Mouse (Mus musculus) spleen, postnatal 4 days (tissue): ENCODE results near the gene 1700056E22Rik.

ENCODE experiments used
- DNase-seq, 2 experiments: peaks; one replicate each; pipeline ENCODE4 v3.0.0; 2022; ENCODE audit warnings: low spot score in 2 of 2

1700056E22Rik gene

DNA sequence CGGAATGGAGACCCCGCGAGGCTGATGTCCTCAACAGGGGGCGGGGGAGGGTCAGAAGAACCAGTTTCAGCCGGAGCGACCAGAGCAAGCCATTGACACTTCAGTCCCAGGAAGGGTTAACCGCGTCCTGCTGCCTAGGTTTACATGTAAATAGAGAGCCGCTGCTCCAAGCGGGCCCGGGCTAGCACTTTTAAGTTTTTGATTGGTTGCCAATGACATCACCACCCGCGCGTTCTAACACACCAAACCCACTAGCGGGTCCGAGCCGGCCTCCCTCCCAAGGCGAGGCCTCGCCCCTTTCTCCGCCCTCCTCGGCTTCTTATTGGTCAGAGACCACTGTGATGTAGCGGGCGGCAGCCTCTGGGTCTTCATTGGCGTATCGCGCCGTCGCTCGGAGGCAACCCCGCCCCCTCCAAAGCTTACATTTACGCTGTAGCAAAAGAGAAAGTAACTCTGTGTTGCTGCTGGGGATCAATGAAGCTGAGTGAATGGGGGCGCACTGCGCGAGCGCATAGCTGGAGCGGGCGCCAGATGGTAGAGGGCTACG is at the start of gene 1700056E22Rik:
Gene 1700056E22Rik, minus strand, starts transcription at position 291 of the 547 bp plus-strand sequence.
- peak; percentile 97 for DNase-seq

DNA sequence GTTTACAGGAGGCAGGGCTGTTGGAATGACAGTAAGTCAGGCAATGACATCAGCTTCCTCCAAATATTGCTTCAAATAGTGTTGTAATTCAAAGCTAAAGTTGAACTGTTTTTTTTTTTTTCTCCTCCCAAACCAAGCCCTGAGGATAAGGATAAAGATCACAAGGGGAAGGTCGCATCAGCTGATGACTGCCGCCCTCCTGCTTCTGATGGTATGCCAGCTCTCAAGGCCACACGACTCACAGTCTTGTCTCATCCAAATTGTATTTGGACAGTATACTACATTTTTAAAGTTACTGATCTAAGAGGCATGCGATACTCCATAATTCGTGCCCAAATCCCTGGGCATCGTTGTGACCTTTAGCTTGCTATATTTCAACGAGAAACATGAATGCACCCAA is 49.1 kb upstream of the 1700056E22Rik start:
- DNase-seq = no peak

DNA sequence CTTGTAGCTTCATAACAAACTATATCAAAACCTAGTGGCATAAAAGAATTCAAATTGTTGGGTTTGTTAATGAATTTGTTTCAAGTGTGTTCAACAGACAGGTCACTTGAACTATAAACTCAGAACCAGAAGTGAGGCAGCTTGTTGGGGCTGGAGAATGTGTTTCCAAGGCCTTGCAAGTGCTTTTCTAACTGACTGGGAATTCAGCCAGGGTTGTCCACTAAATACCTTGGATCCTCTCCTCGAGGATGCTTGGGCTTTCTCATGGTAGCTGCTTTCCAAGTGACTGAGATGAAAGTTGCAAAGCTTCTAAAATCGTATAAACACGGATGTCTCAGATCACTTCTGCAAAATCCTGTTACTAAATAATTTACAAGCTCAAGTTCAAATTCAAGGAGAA is 48.6 kb upstream of the 1700056E22Rik start:
- DNase-seq = no peak

DNA sequence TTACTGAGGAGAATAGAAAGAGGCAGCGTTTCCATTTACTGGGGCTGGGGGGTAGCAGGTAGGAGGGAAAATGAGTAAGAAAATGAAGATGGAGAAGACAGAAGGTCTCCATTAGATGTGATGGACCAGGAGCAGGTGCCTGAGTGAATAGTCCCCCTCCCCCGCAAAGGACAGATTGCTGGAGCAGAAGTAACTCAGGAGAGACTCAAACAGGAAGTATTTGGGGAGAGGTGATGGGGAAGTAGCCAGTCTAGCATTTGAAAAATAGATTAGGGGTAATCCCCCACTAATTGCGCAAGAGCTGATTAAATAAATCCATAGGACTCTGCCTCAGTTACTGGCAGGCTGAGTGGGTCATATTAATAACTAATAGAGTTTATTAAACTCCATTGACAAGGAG is 45.2 kb upstream of the 1700056E22Rik start:
- DNase-seq = no peak

DNA sequence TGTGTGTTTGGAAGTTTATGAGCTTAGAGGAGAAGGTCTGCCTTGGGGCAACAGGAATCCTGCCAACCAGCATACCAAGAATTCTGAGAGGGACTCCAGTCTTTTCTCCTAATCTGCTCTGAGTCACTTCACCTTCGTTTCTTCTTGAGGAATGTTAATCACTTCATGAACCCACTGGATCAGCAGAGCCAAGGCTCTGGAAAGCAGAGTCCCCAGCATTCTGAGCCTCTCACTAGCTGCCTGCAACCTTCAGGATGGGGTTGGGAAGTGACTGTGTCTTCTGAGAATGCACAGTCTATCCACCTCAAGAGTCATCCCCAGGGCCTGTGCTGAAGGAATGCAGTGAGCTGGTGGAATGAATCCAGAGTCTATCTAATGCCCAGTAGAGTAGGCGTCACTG is 42.7 kb upstream of the 1700056E22Rik start:
- no peak for DNase-seq

DNA sequence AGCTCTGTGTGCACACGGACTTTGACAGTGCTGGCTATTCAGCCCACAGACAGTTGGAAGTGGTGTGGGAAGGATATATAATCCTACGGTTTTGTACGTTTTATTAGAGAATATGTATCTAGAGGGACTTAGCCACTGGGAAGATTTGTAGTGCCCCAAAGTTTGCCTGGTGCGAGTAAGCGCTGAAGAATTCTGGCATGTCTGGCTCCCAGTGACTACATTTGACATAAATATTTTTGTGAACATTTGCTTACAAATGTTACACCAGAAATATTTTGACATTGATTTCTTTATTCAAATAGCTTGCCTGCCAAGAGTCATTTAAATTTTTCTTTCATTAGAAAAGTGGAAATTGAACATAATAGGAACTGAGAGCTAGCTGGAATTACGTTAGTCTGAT is 42.0 kb upstream of the 1700056E22Rik start:
- DNase-seq = no peak

DNA sequence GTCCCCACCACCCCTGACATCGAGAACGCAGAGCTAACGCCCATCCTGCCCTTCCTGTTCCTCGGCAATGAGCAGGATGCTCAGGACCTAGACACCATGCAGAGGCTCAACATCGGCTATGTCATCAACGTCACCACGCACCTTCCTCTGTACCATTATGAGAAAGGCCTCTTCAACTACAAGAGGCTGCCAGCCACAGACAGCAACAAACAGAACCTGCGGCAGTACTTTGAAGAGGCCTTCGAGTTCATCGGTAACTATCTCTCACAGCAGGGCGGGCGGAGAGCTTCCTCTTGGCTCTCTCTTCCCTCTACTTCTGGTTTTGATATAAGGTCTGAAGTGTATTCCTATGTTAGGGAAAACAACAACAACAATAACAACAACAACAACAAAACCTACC is 34.9 kb upstream of the 1700056E22Rik start:
- DNase-seq = no peak

DNA sequence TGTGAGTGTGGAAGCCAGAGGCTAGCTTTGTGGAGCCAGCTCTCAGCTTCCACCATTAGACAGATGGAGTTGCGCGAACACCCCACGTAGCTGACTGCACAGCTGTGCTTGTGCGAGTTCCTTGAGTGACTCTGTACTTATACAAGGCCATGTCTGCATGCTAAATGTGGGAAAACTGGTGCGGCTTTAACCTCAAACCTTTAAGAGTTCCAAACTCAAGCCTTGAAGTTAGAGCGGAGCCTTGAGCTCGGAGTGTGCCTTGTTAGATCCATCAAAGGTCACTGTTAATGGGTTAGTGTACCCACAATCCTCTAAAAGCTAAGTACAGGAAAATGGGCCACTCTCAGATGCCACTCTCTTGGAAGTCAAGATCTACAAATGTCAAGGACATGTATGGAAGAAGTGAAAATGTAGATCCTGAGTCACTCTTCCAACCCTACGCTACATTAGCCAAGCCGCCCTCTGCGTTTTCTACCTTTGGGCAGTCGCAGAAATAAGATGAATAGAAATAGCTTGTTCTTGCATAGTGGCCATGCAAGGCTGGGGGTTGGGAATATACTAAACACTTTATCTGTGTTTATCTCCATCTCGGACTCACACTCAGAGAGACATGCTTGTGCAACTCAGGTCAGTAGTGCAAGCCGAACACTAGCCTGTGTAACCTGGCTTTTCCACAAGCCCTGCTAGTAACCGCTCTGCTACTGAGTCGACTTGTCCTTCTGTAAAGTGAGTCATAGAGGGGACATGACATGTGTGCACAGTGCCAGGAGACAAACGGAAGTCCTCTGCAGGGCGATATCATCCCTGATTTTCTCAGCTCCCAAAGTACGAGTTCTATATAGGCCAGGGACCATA is 33.8 kb upstream of the 1700056E22Rik start:
- DNase-seq = no peak

DNA sequence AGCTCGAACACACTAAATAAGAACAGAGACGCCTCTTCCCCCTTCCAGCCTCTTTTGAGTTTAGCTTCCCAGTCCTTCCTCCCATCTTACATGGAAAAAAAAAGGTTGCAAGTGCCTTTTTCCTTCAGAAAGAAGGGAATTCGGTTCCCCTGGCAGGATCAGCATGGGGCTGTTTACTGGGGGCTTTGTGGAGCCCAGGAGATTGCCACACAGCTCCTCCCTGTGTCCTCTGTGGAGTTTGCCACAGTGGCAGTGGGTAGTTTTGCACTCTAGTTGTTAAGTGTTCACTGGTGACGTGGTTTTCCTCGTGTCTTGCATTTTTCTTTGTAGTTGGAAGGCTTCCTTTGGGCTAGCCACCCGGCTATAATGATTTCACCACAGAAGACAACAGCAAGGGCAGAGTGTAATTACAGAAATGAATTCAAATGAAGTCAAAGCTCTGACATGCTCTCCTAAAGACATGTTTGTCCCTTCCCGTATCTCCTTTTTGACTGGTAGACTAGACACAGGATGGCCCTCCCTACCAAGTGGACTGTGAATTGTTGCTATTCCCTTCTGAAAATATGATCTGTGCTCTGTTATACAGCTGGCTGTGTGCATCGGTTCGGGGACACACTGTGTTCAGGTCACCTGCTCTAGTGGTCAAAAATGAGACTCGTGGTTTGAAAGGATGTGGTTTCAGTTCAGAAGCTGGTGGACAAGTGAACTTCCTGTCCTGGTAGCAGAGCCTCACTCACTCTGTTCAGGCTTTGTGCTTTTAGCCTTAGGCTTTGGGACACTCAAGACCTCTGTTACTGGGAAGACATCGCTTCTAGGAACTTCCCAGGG is 32.6 kb upstream of the 1700056E22Rik start:
- no peak for DNase-seq

DNA sequence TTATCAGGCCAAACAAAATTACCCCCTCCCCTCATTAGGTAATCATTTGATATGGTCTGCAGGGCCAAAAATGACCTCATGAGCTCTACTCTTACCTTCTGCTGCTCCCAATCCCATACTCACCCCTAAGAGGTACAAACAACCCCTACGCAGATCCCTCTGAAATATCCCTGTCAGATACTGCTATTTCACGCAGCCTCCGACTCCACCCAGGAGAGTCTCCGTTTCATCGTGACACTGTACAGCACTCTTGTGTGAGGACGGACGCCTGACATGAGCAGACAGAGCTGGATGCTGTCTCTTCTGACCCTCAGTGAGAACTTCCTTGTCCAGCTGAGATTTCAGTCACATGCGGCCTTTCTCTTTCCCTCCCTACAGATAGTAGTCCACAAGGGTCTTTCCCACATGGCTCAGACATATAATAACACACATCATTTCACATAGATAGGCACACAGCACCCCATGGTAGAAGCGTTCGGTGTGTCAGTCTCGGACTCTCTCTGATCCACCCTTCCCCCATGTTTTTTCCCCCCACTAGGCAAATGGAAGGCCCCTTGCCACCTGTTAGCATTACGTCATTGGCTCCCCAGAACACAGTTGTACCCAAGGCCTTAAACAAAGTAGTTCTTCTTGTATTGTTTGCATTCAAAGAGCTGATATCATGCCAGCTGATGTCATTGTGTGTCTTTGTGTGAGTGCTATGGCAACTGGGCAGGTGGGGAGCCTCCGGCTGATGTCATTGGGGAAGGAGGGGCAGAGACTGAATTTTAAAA is 31.7 kb upstream of the 1700056E22Rik start:
- no peak for DNase-seq

DNA sequence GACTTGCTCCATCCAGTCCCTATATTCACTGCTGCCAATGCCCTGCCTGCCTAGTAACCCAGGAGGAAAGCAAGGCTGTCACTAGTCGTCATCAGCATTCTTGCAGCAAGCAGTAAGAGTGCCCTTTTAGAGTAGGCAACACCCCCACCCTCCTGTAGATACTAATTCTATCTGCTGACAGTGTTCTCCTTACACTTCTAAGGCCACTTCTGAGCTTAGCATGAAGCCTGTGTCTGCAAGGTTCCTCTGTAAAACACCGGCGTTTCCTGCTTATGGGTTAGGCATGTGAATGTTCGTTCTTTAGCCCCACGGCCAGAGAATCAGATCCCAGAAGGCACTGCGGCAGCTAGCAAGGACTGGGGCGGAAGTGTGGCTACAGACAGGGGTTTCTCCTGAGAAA is 30.2 kb upstream of the 1700056E22Rik start:
- no peak for DNase-seq

DNA sequence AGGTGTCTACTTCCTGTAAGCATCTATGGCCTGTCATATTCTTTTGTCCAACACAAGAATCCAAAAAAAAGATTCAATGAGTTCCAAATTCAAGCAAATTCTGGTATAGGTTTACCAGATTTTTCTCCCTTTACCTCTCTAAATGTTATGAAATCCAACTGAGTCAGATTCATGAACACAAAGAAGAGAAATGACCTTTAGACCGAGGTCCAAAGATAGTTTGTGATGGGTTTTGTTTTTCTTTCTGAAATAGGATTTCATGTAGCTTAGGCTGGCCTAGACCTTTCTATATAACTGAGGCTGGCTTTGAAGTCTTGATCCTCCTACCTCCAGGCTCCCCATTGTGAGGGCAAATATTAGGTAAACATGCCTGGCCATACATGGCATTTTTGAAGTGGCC is 27.8 kb upstream of the 1700056E22Rik start:
- DNase-seq = no peak

DNA sequence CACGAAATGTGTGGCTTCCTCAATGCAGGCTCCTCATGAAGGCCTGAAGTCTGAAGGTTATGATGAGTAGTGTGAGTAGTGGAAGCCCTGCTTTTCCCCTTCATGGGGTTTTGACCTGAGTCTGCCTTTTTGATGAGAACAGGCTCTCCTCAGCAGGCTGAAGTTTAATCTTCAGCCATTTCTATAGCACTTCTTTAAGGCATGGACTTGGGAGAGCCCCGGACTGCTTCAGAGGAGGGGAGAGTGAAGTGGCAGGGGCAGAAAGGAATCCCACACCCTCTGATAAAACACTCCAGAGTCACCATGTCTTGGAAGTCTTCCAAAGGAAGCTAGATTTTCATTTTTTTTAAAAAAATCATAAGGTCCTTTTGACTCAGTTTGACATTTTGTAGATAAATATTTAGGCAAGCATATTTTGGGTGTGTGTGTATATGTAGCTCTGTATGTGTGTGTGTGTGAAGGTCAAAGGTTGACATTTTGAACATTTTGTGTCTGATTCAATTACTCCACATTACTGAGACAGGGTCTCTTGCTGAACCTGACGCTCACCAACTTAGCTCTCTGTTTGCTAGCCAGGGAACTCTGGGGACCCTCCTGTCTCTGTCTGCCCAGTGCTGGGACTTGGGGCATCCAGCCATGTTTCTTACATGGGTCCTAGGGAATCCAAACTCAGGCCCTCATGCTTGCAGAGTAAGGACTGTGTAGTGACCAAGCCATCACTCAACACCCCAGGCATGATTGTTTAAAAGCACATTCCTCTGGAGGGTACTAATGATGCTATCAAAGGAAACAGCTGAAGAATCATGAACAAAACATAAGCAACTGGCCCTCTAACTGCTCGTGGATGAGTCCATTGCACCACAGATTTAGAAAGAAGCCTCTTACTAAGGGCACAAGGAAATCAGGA is 27.0 kb upstream of the 1700056E22Rik start:
- DNase-seq = no peak

DNA sequence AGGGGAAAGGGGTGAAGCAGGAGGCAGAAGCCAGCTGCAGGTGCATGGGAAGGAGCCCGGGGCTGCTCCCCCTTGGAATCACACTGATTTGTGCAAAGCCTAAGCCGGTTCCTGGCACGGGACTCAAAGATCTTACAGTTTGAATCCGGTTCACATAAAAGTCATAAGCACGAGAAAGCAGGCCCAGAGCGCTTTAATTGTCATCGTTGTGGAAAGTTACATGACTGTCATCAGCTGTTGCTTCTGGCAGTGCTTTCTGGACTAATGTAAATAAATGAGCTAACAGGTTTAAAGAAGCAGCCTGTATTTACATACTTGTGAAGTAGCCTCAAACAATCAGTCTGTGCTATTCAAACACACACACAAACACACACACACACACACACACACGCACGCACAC is 26.3 kb upstream of the 1700056E22Rik start:
- DNase-seq = no peak

DNA sequence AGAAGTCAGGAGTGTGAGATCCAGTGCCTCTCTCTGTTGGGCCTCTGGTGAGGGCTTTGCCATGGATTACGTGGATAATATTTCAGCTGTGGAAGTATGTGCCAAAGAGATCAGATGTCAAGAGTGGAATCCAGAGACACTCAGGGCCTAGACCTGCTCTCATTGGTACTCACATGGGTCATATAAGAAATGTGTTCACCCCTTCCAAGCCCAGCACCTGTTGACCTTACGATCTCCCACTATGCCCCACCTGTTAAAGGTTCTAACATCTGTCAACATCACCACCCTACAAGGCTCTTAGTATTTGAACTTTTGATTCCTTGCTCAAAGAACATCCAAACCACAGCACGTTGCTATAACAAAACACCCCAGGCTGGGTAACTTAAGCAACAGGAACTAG is 25.7 kb upstream of the 1700056E22Rik start:
- no peak for DNase-seq

DNA sequence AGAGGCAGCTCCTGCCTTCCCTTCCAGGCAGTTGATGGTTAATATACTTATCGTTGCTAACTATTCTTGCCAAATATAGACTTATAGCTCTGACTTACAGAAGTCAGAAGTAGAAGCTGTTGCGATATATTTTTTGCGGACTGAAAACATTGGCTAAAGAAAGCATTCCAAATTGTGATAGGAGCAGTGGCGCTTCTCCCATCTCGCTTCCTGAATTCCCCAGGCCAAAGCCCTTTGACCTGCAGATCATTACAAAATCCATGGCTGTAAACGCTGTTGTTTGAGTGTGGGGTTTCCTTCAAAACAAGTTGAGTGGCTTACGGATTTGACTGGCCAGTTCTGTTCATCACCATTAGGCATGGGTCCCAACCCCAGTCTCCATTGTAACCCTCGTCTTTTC is 24.1 kb upstream of the 1700056E22Rik start:
- no peak for DNase-seq

DNA sequence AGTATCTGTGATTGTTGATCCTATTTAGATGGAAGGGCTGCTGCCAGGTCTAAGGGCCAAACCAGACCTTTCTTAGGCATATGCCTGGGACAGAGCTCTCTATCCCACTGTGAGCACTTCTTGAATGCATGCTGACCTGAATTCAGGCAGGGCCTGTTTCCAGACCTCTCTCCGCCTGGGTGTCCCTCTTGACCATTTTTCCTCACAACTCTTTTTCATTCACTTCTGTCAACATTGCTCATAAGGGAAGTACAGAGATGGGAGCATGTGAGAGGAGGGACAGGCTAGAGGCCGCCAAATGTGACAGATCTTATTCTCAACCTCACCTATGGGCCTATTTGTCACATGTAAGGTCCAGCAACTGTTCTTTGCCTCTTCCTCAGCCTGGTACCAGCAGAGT is 20.1 kb upstream of the 1700056E22Rik start:
- DNase-seq = no peak

DNA sequence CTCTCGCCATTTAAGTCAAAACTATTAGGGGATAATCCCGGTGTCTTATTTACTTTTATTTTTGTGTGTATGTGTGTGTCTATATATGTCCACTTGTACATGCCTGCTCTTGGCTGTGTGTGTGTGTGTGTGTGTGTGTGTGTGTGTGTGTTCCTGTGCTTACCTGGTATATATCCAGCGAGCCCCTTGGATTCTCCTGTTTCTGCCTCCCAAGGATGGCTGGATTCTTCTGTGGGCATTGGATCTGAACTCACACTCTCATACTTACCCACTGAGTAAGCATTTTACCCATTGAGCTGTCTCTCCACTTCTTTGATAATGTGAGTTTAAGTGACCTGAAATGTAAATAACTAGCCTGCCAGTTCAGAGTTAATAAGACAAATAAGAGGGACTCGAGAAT is 19.6 kb upstream of the 1700056E22Rik start:
- DNase-seq = no peak

DNA sequence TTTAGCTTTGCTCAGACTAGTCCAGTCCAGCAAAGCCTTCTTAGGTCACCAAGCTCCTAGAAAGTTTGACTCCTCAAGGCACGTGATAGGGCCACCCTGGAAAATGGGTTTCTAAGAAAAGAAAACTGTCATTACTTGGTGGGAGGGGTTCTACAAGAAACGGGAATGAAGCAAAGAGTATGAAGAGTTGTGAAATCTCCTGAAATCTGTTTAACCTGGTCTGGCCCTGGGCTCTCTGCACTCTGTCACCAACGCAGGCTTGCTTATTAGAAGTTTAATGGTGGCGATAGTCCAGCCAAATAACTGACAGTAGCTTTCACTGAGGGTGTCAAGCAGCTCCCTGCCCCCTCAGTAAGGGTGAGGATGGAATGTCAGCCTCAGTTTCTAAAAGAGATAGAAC is 19.0 kb upstream of the 1700056E22Rik start:
- DNase-seq = no peak

DNA sequence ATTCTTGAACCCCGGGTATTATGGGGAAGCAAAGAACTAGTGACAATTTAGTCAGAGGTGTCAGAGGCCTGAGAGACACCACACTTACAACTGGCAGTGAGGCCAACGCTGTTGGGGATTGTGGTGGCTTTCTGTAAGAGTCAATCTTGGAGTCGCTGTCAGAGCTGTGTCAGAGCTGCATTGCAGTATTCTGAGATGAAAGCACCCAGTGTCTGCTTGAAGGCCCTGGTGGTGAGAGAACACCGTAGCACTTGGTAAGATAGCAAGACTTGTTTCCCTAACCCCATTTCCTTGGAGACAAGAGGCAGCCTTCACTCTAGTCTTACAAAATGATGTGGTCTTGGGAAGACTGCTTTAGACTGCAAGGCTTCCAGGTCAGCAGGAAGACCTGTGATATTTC is 18.2 kb upstream of the 1700056E22Rik start:
- no peak for DNase-seq

DNA sequence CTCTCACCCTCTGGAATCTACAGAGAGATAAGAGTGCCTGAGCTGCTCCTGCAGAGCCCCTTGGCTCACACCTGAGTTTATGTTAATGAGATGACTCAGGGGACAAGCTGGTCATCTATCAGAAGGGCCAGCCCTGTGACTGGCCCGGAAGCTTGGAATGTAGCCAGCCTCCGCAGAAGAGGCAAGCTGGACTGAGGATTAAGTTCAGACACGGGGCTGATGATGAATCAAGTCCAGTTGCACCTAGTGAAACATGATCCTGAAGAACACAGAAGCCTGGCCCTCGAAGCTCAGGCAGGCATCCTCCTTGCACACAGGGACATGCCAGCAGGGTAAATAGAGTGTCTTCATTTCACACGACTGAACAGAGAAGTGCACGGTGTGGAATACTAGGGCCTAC is 17.7 kb upstream of the 1700056E22Rik start:
- DNase-seq = no peak
